Mouse (Mus musculus): ENCODE results near the gene Sds.
"Not testable (repeated sequence)": the region's sequence is repeated elsewhere in the genome, so short reads cannot be mapped to it uniquely, and the experiment has no call there.

- not testable (repeated sequence) for TF ChIP-seq CTCF (conservative IDR thresholded peaks at IDR 0.05; ENCODE audit: insufficient read depth, insufficient read length, low read depth, low read length); POLR2A (IDR thresholded peaks at IDR 0.05; ENCODE audit: low read depth, low read length)
Observed at GRCm38 (mm10) chr5:120500609-120501008, 24.3 kb downstream of the Sds start.
